Mouse (Mus musculus) brain, embryonic 14.5 days (tissue): ENCODE data around the gene Tulp1. TPM values are rescaled to one million over a fixed set of nuclear protein-coding genes. Genes with fewer than 3 reads are reported as not detected.

Experiments used
- DNase-seq: peaks from one replicate; pipeline ENCODE4 v3.0.0-alpha.2; 2011; ENCODE audit warnings: low read depth
- CTCF ChIP-seq: fragments of 200-500 bp; IDR thresholded peaks from 2 replicates; pipeline ENCODE4 v1.5.1; 2012; ENCODE audit warnings: inconsistent platforms, mild to moderate bottlenecking, moderate library complexity, borderline replicate concordance; ENCODE audit not compliant: insufficient read depth, insufficient read length; ENCODE audit errors: extremely low read depth
- POLR2A ChIP-seq: fragments of 200-500 bp; IDR thresholded peaks from 2 replicates; pipeline ENCODE4 v1.6.1; 2012; ENCODE audit warnings: mild to moderate bottlenecking, inconsistent platforms, borderline replicate concordance; ENCODE audit not compliant: poor library complexity, insufficient read depth, insufficient read length, severe bottlenecking; ENCODE audit errors: extremely low read depth
- polyA plus RNA-seq: library from polyadenylated mRNA; depleted of rRNA; stranded (reverse); fragments of >200 nt; gene quantifications from 2 replicates; pipeline ENCODE4 v1.2.3, GENCODE M21; 2012; rRNA removed

Tulp1 gene
- polyA plus RNA-seq, 1 experiment, result 1.9 TPM

GRCm38 (mm10) chr17:28316476-28316875 lies 48.5 kb downstream of the Tulp1 start:
- no peak for TF ChIP-seq POLR2A
- no peak for TF ChIP-seq CTCF
- DNase-seq, result no peak

DNA sequence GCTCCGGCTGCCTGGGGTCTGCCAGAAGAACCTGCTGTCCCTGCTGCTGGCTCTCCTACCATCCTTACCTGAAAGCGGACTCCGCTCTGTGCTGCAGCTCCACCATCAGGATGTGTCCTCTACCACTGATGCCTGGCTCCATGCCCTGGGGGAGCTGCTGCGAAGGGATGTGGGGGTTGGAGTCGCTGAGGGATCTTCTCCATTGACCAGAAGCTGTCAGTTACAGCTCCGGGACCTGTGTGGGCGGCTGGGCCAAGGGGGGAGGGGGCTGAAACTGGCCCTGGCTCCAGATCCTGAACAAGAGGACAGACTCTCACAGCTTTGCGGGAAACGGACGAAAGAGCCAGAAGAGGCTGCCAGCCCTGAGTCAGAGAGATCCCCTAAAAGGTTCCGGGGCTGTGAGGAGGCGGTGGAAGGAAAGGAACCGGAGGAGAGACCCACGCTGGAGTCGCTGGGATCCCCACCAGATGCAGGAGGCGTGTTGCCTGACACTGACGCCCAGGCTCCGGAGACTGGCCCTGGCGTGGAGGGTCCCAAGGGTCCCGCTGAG lies 49.3 kb downstream of the Tulp1 start:
- no peak for DNase-seq

GRCm38 (mm10) chr17:28313880-28314225 lies 51.2 kb downstream of the Tulp1 start:
- peak; percentile 62 for DNase-seq

More for the DNA sequence above, 49.3 kb downstream of the Tulp1 start:
- TF ChIP-seq CTCF (no peak), POLR2A (no peak)

DNA sequence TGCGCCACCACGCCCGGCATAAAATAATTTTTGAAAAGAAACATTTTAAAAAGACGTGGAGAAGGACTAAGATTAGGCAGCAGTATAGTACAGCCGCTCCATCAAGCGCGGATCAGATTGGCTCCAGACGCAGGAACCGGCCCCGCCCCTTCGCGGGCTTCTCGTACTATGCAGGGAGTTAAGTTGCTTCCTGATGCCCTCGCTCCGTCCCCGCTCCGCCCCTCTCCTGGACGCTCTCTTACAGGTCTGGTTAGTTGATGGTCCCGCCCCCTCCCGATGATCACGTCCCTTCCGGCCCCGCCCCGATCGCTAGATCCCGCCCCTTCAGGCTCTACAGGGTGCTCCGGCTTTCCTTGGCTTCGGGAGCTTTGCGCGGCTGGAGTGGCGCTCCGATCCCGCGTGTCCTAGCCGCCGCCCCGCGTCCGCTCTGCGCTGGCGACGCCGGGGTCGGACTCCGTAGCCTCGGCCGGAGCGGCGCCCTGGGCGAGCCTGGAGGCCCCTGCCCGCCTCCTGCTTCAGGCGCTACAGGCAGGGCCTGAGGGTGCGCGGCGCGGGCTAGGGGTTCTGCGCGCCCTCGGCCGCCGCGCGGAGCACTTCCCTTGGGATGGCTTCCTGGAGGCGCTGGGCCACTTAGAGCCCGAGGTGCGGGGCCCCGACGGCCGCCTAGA lies 51.7 kb downstream of the Tulp1 start, which contains the start of gene Fance:
TSS of gene Fance (plus strand) at position 308 of the 668 bp plus-strand sequence.
- peak; percentile 100 for DNase-seq
- no peak for TF ChIP-seq CTCF
- peak; percentile 80 for TF ChIP-seq POLR2A

More at GRCm38 (mm10) chr17:28313880-28314225, 51.2 kb downstream of the Tulp1 start:
- no peak for TF ChIP-seq CTCF
- no peak for TF ChIP-seq POLR2A

- no peak for TF ChIP-seq POLR2A
- peak; percentile 15; the same call in 1 of the 2 replicates for TF ChIP-seq CTCF
- DNase-seq, result peak; percentile 50
Measured at GRCm38 (mm10) chr17:28312232-28313211, 52.5 kb downstream of the Tulp1 start.

DNA sequence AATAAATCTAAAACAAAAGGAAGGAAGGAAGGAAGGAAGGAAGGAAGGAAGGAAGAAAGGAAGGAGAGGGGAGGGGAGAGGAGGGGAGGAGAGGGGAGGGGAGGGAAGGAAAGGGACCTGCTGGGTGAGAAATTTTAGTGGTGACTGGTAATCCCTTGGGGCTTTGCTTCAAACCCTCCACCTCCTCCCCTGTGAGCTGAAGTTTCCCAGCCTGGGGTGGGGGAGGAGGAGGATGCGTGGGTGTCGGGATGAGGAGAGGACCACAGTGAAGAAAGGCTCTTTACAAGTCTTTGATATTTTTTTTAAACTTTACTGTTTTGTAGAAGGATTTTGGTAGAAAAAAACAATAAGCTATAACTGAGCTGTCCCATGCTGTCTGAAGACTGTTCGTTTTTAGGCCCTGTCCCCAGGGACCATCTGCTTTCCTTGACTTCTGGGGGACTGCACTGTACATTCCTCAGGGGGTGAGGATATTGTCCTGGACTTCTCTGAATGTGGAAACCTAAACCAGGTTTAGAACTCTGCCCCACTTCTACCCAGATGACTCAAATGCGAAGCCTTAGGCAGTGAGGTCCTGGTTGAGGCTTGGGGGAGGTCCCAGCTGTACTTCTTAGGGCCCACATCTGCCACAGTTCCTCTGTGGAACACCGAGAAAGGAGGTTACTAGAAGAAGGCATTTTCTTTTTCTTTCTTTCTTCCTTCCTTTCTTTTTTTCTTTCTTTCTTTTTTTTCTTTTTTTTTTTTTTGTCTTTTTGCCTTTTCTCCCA lies 53.5 kb downstream of the Tulp1 start:
- no peak for DNase-seq
- no peak for TF ChIP-seq CTCF
- no peak for TF ChIP-seq POLR2A

DNA sequence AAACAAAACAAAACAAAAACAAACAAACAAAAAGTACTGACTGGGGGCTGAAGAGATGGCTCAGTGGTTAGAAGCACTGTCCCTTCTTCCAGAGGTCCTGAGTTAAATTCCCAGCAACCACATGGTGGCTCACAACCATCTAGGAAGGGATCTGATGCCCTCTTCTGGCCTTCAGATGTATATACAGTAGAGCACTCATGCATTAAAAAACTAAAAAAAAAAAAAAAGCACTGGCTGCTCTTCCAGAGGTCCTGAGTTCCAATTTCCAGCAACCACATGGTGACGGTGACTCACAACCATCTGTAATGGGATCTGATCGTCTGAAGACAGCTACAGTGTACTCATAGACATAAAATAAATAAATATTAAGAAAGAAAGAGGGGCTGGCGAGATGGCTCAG lies 54.2 kb downstream of the Tulp1 start:
- DNase-seq, result no peak
- TF ChIP-seq POLR2A (no peak), CTCF (no peak)

GRCm38 (mm10) chr17:28308297-28309195 lies 56.5 kb downstream of the Tulp1 start:
- DNase-seq, result peak; percentile 92
- TF ChIP-seq CTCF (peak; percentile 88), POLR2A (no peak)

- DNase-seq, result no peak
- no peak for TF ChIP-seq POLR2A
- no peak for TF ChIP-seq CTCF
Measured at GRCm38 (mm10) chr17:28305172-28305571, 59.9 kb downstream of the Tulp1 start.

Other genes starting within 250 kb of the Tulp1 start
- gene Scube3, start 223.1 kb downstream of the Tulp1 start, polyA plus RNA-seq, result 18.5 and 26.5 TPM in 2 replicates
- 85.2 and 111 TPM in 2 replicates for gene Zfp523, start 188.1 kb downstream of the Tulp1 start, polyA plus RNA-seq
- gene Def6, start 157.4 kb downstream of the Tulp1 start, polyA plus RNA-seq, result 4.5 and 6.9 TPM in 2 replicates
- 13.9 and 18.3 TPM in 2 replicates for gene Ppard, start 132.5 kb downstream of the Tulp1 start, polyA plus RNA-seq
- gene Fance, start 51.7 kb downstream of the Tulp1 start, polyA plus RNA-seq, result 14.2 and 19.6 TPM in 2 replicates
- gene Rpl10a, start 36.8 kb downstream of the Tulp1 start, polyA plus RNA-seq, result 1,651 and 1,905 TPM in 2 replicates
- 15.6 and 16.4 TPM in 2 replicates for gene Tead3, start 14.4 kb downstream of the Tulp1 start, polyA plus RNA-seq
- gene Fkbp5, start 152.3 kb upstream of the Tulp1 start, polyA plus RNA-seq, result 27.9 and 34.3 TPM in 2 replicates
- gene Armc12, start 165.6 kb upstream of the Tulp1 start, polyA plus RNA-seq, result 0.05 and 0.09 TPM in 2 replicates
- 0.21 TPM in 1 of 2 replicates, not detected in the other for gene Clpsl2, start 184.2 kb upstream of the Tulp1 start, polyA plus RNA-seq
- gene Clps, start 195.5 kb upstream of the Tulp1 start, polyA plus RNA-seq, result not detected in 2 replicates
- gene Lhfpl5, start 210.4 kb upstream of the Tulp1 start, polyA plus RNA-seq, result 5.9 and 6.4 TPM in 2 replicates